Mouse (Mus musculus) megakaryocyte, embryonic 14.5 days (primary cell): Measurements from ENCODE around the gene Syne4. TPM values are rescaled to one million over a fixed set of nuclear protein-coding genes. Genes with fewer than 3 reads are reported as not detected.

Experiments used
- H3K27me3 ChIP-seq: replicated peaks from 2 replicates; pipeline ENCODE3; 2012; ENCODE audit warnings: inconsistent platforms
- H3K36me3 ChIP-seq: replicated peaks from 2 replicates; pipeline ENCODE3; 2012; ENCODE audit warnings: low read length, inconsistent platforms, mixed read lengths
- H3K4me1 ChIP-seq: 2 replicates; pipeline ENCODE4 v1.6.1; 2012; ENCODE audit warnings: inconsistent platforms
- H3K4me3 ChIP-seq: replicated peaks from 2 replicates; pipeline ENCODE3; 2012; ENCODE audit warnings: moderate library complexity, mild to moderate bottlenecking, inconsistent platforms
- H3K9me3 ChIP-seq: 2 replicates; pipeline ENCODE4 v1.6.1; 2012; ENCODE audit warnings: inconsistent platforms
- FLI1 ChIP-seq: IDR thresholded peaks from 2 replicates; pipeline ENCODE4 v1.6.1; 2012; ENCODE audit warnings: low read length, inconsistent platforms, mixed read lengths
- GATA1 ChIP-seq: IDR thresholded peaks from 3 replicates; pipeline ENCODE4 v1.6.1; 2012; ENCODE audit warnings: mixed read lengths, low read length, inconsistent platforms, borderline replicate concordance
- polyA plus RNA-seq: library from polyadenylated mRNA; stranded (reverse); fragments of >175 nt; gene quantifications from 2 replicates; pipeline ENCODE4 v1.2.3, GENCODE M21; 2012; ENCODE audit warnings: low replicate concordance; ENCODE audit not compliant: insufficient read depth

Syne4 gene
- polyA plus RNA-seq, 1 experiment: 2.6 TPM

DNA sequence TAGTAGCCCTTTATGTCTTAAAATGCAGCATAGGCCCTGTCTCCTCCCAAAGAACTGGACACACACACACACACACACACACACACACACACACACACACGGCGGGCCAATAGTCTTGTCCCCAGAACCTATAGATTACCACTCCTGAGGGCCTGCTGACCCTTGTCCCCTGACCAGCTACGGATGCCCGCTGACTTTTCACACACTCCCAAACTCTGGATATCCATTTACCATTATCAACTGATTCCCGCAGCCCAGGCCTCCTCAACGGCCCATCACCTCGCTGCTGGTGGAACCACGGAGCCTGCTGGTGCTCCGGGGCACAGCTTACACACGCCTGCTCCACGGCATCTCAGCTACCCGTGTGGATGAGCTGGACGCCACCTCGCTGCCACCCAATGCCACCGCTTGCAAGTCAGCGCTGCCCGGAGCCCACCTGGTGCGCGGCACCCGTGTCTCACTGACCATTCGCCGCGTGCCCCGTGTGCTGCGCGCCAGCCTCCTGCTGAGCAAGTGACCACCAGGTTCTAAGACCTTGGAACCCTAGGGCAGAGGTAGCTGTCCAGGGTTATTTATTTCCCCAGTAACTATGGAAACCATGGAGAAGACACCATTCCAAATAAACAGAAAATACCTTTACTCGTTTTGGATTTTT lies 814 bp upstream of the Syne4 start:
- Histone ChIP-seq H3K4me3 (no peak overlapping the region), H3K36me3 (peaks cover 42% of the 10 kb centered on the region), H3K4me1 (peaks cover 40% of the 10 kb centered on the region), H3K9me3 (no peaks in the 10 kb centered on the region), H3K27me3 (no peaks in the 10 kb centered on the region)
- no peak for TF ChIP-seq GATA1
- no peak for TF ChIP-seq FLI1

DNA sequence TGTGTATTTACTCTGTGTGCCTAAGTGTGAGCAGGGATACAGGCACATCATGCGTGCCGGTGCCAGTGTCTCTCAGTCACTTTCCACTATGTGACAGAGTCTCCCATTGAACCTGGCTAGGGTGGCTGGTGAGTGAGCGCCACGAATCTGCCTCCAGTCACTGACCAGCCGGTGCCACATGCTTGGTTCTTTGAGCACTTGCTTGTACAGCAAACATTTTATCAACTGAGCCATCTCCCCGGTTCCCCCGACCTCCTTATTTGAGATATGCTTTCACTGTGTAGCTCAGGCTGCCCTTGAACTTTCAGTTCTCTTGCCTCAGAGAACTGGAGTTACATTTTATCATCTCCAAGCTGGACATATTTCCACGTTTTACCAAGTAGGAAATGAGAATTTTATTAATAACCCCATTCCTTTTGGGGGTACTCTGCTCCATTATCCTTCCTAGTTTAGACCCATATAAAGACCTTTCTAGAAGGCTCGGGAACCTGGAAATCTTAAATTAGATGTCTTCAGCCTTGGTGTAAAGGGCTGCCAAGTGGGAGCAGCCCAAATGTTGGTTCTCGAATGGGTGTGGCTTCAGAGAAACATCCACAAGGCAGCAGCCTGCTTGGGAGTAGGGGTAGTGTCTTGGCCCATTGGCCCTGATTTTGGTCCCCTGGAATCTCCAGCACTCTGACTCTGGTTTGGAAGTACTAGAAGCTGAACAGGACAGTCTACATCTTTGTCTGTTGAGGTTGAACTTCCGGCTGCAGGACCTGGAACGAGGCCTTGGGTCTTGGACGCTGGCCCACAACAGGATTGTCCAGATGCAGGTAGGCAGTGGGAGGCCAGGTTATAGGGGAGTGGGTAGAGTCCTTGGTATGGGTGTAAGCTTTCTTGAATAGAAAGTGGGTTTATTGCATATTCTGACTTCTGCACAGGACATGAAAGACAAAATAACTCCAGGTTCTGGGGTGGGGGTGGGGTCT lies 1.2 kb downstream of the Syne4 start:
- Histone ChIP-seq H3K36me3 (peaks cover 37% of the 10 kb centered on the region), H3K4me1 (peaks cover 39% of the 10 kb centered on the region), H3K9me3 (no peaks in the 10 kb centered on the region), H3K27me3 (no peaks in the 10 kb centered on the region), H3K4me3 (no peak overlapping the region)
- no peak for TF ChIP-seq GATA1
- TF ChIP-seq FLI1: no peak

DNA sequence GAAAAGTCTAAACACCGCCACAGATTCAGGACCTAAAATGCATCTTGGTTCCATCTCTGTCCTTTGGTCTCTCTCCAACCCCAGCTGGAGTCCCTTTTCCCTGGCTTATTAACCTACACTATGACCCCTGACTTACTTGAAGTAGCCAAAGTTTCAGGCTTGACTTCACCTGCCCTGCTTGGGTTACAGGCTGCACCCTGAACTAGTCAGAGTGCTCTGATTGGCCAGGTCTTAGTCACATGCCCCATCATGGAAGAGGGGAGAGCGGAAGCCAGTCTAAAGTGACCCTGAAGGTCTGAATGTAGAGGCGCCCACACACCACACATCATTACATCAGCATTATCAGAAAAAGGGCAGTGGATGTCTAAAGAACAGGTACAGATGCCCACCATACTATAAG lies 3.5 kb downstream of the Syne4 start:
- peaks cover 56% of the 10 kb centered on the region for H3K4me1 ChIP-seq
- no peak for TF ChIP-seq GATA1
- no peak for TF ChIP-seq FLI1
- H3K27me3 ChIP-seq: no peaks in the 10 kb centered on the region
- no peaks in the 10 kb centered on the region for H3K9me3 ChIP-seq
- no peak overlapping the region for H3K4me3 ChIP-seq
- H3K36me3 ChIP-seq: peaks cover 14% of the 10 kb centered on the region

DNA sequence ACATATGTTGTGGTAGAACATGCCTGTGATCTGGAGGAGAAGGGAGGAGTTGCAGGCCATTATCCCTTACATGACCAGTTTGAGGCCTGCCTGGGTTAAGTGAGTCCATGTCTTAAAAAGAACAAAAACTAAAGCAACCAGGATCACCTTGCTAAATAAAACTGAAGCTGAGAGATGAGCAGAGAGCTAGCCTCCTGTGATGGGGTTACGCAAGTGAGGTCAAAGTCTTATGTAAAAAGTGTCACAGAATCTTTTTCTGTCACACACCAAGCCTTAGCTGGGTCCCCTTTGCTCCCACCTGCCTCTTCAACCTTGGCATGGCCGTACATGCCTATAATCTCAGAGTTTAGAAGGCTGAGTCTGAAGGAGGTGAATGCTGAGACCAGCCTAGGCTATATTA lies 6.3 kb downstream of the Syne4 start:
- H3K9me3 ChIP-seq: peaks cover 6% of the 10 kb centered on the region
- peak overlapping the region; percentile 98 for H3K4me3 ChIP-seq
- peaks cover 46% of the 10 kb centered on the region for H3K4me1 ChIP-seq
- TF ChIP-seq GATA1: no peak
- no peak for TF ChIP-seq FLI1
- no peaks in the 10 kb centered on the region for H3K27me3 ChIP-seq
- H3K36me3 ChIP-seq: peaks cover 6% of the 10 kb centered on the region

DNA sequence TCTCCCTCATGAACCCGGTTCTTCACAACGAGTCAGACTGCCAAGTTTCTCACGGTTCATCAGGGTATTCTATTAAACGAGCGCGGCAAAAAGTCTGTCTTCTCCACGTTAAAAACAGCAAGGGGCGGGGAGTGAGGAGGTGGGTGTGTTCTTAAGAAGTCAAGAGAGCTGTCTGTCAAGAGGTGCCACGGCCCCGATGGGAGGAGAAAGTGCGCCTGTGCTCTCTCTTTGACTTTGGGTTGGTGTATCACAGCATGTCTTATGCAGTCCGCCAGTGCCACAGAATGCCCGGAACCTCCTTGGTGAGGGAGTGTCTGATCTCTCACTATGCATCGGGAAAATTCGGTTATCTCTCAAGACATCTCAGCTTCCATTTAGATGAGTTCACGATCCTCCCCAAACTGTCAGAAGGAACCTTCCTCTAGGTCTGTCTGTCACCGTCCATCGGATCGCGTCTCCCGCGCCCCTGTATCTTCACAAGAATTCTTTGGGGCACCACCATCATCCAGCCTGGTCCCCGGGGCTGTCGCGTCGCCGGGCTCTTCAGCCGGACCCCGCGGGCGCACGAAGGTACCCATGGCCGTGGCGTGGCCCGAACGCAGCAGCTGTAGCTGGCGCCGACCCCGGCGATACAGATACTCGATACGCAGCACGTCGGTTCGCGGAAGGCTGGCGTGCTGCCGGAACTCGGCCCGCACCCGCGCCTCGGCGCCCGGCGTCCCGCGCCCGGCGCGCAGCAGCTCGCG lies 7.1 kb downstream of the Syne4 start, which contains the start of gene E130208F15Rik:
TSS of gene E130208F15Rik (plus strand) at position 202 of the 746 bp plus-strand sequence.
- Histone ChIP-seq H3K9me3 (peaks cover 6% of the 10 kb centered on the region), H3K4me1 (peaks cover 46% of the 10 kb centered on the region), H3K27me3 (no peaks in the 10 kb centered on the region), H3K36me3 (peaks cover 4% of the 10 kb centered on the region), H3K4me3 (peak within 1 kb of the TSS; percentile 98)
- TF ChIP-seq GATA1: no peak
- TF ChIP-seq FLI1: no peak

DNA sequence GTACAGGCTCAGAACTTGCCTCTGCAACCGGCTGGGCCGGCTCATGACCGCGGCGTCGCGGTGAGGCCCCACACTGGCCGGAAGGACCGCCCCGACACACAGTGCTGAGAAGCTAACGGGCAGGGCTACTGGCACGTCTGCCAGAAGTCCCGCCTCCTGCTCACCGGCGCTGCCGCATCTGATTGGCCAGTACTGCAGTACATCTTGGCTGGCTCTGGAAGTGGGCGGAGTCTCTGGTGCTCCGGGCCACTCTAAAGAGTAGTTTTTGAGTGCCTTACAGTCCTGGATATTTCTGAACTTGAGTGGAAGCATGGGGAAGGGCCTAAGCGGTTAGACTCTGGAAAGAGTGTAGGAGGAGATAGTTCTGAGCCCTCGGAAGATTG lies 7.7 kb downstream of the Syne4 start:
- H3K27me3 ChIP-seq: peaks cover 3% of the 10 kb centered on the region
- peaks cover 46% of the 10 kb centered on the region for H3K4me1 ChIP-seq
- peaks cover 4% of the 10 kb centered on the region for H3K36me3 ChIP-seq
- H3K4me3 ChIP-seq: peak overlapping the region; percentile 98
- H3K9me3 ChIP-seq: peaks cover 6% of the 10 kb centered on the region
- TF ChIP-seq GATA1 (no peak), FLI1 (no peak)

DNA sequence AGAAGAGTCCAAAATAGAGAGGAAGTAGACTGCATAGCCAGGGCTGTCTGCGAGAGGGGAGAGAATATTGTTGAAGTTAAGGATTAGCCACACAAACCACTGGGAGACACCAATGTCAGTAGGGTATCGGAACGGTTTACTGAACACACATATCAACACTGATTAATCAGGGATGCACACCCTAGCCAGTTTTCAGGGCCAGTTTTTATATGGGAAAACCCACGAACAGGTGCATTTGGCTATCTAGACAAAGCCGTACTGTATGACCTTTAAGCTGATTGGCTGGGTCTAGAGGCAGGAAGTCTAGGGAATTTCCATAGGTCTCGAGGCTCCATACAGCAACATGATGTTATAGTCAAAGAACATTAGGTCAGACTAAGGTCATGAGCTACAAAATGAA lies 8.3 kb downstream of the Syne4 start:
- Histone ChIP-seq H3K4me1 (peaks cover 45% of the 10 kb centered on the region), H3K36me3 (peaks cover 4% of the 10 kb centered on the region), H3K4me3 (peak overlapping the region; percentile 98), H3K9me3 (peaks cover 6% of the 10 kb centered on the region), H3K27me3 (peaks cover 8% of the 10 kb centered on the region)
- TF ChIP-seq GATA1: no peak
- no peak for TF ChIP-seq FLI1

DNA sequence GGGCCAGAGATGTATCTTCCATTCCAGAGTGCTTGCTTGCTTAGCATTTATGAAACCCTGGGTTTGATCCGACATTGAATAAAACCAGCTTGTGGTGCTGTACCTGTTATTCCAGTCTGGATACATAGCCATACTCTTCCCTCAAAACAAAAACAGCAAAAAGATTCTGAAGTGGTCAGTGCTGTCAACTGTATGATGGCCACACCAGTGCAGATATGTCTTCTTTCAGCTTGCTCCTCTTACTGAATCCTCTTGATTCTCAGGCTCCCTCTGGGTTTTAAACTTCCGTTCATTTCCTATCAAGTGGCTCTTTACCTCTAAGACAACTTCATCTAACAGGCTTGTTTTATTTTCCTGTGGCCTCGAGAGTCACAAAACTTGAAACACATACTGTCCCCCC lies 9.2 kb downstream of the Syne4 start, which contains the start of gene Sdhaf1:
TSS of gene Sdhaf1 (minus strand) at position 101 of the 400 bp plus-strand sequence.
- H3K9me3 ChIP-seq: peaks cover 6% of the 10 kb centered on the region
- H3K4me1 ChIP-seq: peaks cover 38% of the 10 kb centered on the region
- TF ChIP-seq GATA1 (no peak), FLI1 (no peak)
- H3K36me3 ChIP-seq: peaks cover 4% of the 10 kb centered on the region
- peak within 1 kb of the TSS; percentile 98 for H3K4me3 ChIP-seq
- H3K27me3 ChIP-seq: peaks cover 14% of the 10 kb centered on the region

DNA sequence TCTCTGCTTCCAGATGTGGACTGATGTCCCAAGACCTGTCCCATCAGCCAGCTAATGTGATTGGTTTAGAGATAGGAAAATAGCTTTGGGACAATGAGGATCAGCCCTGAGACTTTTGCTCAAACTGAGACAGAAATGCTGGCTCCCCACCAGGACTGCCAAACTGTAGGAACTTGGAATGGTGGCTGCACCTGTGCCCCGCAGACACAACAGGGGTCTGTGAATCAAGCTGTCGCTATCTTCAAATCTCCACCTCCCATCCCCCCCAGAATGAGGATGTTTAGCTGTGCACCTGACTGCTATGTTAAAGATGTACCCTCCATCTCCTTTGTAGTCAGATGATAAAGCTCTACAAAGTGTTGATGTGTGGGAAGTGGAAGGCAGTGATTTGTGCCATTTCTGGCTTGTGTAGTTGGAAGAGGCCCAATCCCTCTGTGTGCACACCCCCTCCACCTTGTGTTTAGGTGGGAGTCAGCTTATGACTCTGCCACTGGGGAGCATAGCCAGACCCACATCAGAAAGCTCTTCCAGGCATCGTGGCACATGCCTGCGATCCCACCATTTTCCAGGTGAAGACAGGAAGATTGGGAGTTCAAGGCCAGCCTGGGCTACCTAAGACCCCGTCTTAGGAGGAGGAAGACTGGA lies 9.8 kb downstream of the Syne4 start:
- peaks cover 10% of the 10 kb centered on the region for H3K9me3 ChIP-seq
- H3K4me3 ChIP-seq: no peak overlapping the region
- H3K27me3 ChIP-seq: peaks cover 18% of the 10 kb centered on the region
- TF ChIP-seq FLI1 (no peak), GATA1 (no peak)
- H3K36me3 ChIP-seq: peaks cover 4% of the 10 kb centered on the region
- H3K4me1 ChIP-seq: peaks cover 35% of the 10 kb centered on the region
